Mouse (Mus musculus) myocyte (in vitro differentiated cells): ENCODE data around the gene Cux1.

Source experiments
- CEBPB ChIP-seq: IDR thresholded peaks from 2 replicates; pipeline ENCODE4 v1.6.1; 2011; ENCODE audit warnings: mild to moderate bottlenecking, moderate library complexity; ENCODE audit not compliant: poor library complexity, insufficient read depth, severe bottlenecking
- E2F4 ChIP-seq: IDR thresholded peaks from one replicate; pipeline ENCODE4 v1.6.1; 2011; ENCODE audit warnings: mild to moderate bottlenecking, control low read depth, moderate library complexity; ENCODE audit not compliant: insufficient read depth
- MAX ChIP-seq: IDR thresholded peaks from one replicate; pipeline ENCODE4 v1.6.1; 2011; ENCODE audit warnings: low read depth, mild to moderate bottlenecking, control low read depth
- MYOD1 ChIP-seq, 3 experiments: IDR thresholded peaks; one replicate each; pipeline ENCODE4 v1.6.1; 2011; ENCODE audit warnings: control low read depth in 2 of 3, low read depth in 2 of 3, mild to moderate bottlenecking in 2 of 3, moderate library complexity in 1 of 3; ENCODE audit not compliant: insufficient read length in 2 of 3, control insufficient read depth in 1 of 3
- MYOG ChIP-seq, 3 experiments: IDR thresholded peaks; one replicate each; pipeline ENCODE4 v1.6.1; 2011; ENCODE audit warnings: control low read depth in 2 of 3, low read depth in 2 of 3, mild to moderate bottlenecking in 2 of 3; ENCODE audit not compliant: insufficient read length in 2 of 3, control insufficient read depth in 1 of 3, insufficient read depth in 1 of 3
- POLR2A ChIP-seq: IDR thresholded peaks from one replicate; pipeline ENCODE4 v1.6.1; 2011; ENCODE audit warnings: low read depth, mild to moderate bottlenecking, control low read depth, moderate library complexity; ENCODE audit not compliant: insufficient read length
- POLR2AphosphoS2 ChIP-seq: IDR thresholded peaks from one replicate; pipeline ENCODE4 v1.6.1; 2011; ENCODE audit warnings: low read depth, control low read depth; ENCODE audit not compliant: insufficient read length
- TCF12 ChIP-seq: IDR thresholded peaks from one replicate; pipeline ENCODE4 v1.6.1; 2011; ENCODE audit warnings: mild to moderate bottlenecking, control low read depth; ENCODE audit not compliant: poor library complexity, insufficient read depth, severe bottlenecking
- TCF3 ChIP-seq: IDR thresholded peaks from one replicate; pipeline ENCODE4 v1.6.1; 2011; ENCODE audit warnings: low read depth, control low read depth; ENCODE audit not compliant: insufficient read length
- USF1 ChIP-seq: IDR thresholded peaks from one replicate; pipeline ENCODE4 v1.6.1; 2011; ENCODE audit warnings: low read depth, mild to moderate bottlenecking, control low read depth, moderate library complexity

- TF ChIP-seq MAX = no peak
- no peak for TF ChIP-seq USF1
- TF ChIP-seq POLR2AphosphoS2 = no peak
- TF ChIP-seq E2F4 = no peak
- no peak for TF ChIP-seq POLR2A
- no peak for TF ChIP-seq TCF12
- TF ChIP-seq TCF3 = no peak
- no peak for TF ChIP-seq MYOG (IDR thresholded peaks at IDR 0.05; ENCODE audit: control insufficient read depth in 1 of 3, insufficient read depth in 1 of 3, insufficient read length in 2 of 3, low read depth in 2 of 3)
- no peak for TF ChIP-seq CEBPB
- no peak for TF ChIP-seq MYOD1 (IDR thresholded peaks at IDR 0.05; ENCODE audit: control insufficient read depth in 1 of 3, insufficient read length in 2 of 3, low read depth in 2 of 3)
These were observed 41.6 kb upstream of the Cux1 start for GRCm38 (mm10) chr5:136608814-136609434.
